Mouse (Mus musculus) lung, adult 2 months (tissue): ENCODE results near the gene Rph3al. TPM values are rescaled to one million over a fixed set of nuclear protein-coding genes. Genes with fewer than 3 reads are reported as not detected.

Experiments
- DNase-seq: peaks from one replicate; pipeline ENCODE4 v3.0.0; 2022
- H3K4me1 ChIP-seq: fragments of 200-500 bp; 2 replicates; pipeline ENCODE4 v1.6.1; 2011; ENCODE audit warnings: low read length; ENCODE audit not compliant: control insufficient read depth, insufficient read depth
- H3K4me3 ChIP-seq: fragments of 200-500 bp; replicated peaks from 2 replicates; pipeline ENCODE3; 2011; ENCODE audit warnings: low read depth, mild to moderate bottlenecking, control low read depth, low read length; ENCODE audit errors: extremely low read depth
- CTCF ChIP-seq: fragments of 200-500 bp; IDR thresholded peaks from 2 replicates; pipeline ENCODE4 v1.5.1; 2011; ENCODE audit warnings: mild to moderate bottlenecking, low read length, control low read depth; ENCODE audit not compliant: insufficient read depth
- POLR2A ChIP-seq: fragments of 200-500 bp; IDR thresholded peaks from 2 replicates; pipeline ENCODE4 v1.6.1; 2011; ENCODE audit warnings: low read depth, mild to moderate bottlenecking, control low read depth, low read length, borderline replicate concordance; ENCODE audit errors: extremely low read depth
- WGBS: fragments of 180-500 bp; shearing (Covaris S2); methylation state at CpG from one replicate; pipeline ENCODE4 v1.1.7; 2018; 5-methylcytosine and 5-hydroxymethylcytosine counted together
- polyA plus RNA-seq: library from polyadenylated mRNA; depleted of rRNA; stranded (reverse); fragments of >200 nt; gene quantifications from 2 replicates; pipeline ENCODE4 v1.2.3, GENCODE M21; 2012

The Rph3al gene
- polyA plus RNA-seq, 1 experiment: 15.5 TPM

- no peak overlapping the region for H3K4me3 ChIP-seq
- 81% methylated on average over 12 of the region's 12 CpGs for WGBS
- DNase-seq: no peak
- TF ChIP-seq POLR2A (no peak), CTCF (no peak)
- no peaks in the 10 kb centered on the region for H3K4me1 ChIP-seq
Measured at GRCm38 (mm10) chr11:75894791-75895420, 43.3 kb downstream of the Rph3al start.

- Histone ChIP-seq H3K4me1 (no peaks in the 10 kb centered on the region), H3K4me3 (no peak overlapping the region)
- DNase-seq: no peak
- TF ChIP-seq CTCF (no peak), POLR2A (no peak)
- 69% methylated on average over 2 of the region's 2 CpGs for WGBS
Measured at GRCm38 (mm10) chr11:75893956-75894355, 44.3 kb downstream of the Rph3al start.

- no peak for DNase-seq
- Histone ChIP-seq H3K4me3 (no peak overlapping the region), H3K4me1 (no peaks in the 10 kb centered on the region)
- TF ChIP-seq POLR2A (no peak), CTCF (no peak)
- whole genome bisulfite sequencing: 92% methylated on average over 3 of the region's 3 CpGs
Measured at GRCm38 (mm10) chr11:75887349-75887748, 50.9 kb downstream of the Rph3al start.

- H3K4me3 ChIP-seq: no peak overlapping the region
- WGBS: 48% methylated on average over 3 of the region's 3 CpGs
- TF ChIP-seq POLR2A: no peak
- TF ChIP-seq CTCF: no peak
- H3K4me1 ChIP-seq: peaks cover 3% of the 10 kb centered on the region; the same call in 1 of the 2 replicates
- DNase-seq: no peak
Measured at GRCm38 (mm10) chr11:75881234-75881633, 57.0 kb downstream of the Rph3al start.

- WGBS: 37% methylated on average over 8 of the region's 8 CpGs
- H3K4me1 ChIP-seq: peaks cover 3% of the 10 kb centered on the region; the same call in 1 of the 2 replicates
- no peak for DNase-seq
- no peak overlapping the region for H3K4me3 ChIP-seq
- no peak for TF ChIP-seq POLR2A
- no peak for TF ChIP-seq CTCF
Measured at GRCm38 (mm10) chr11:75880064-75880463, 58.2 kb downstream of the Rph3al start.

GRCm38 (mm10) chr11:75878460-75878859 lies 59.8 kb downstream of the Rph3al start:
- WGBS: 88% methylated on average over 8 of the region's 8 CpGs
- Histone ChIP-seq H3K4me3 (no peak overlapping the region), H3K4me1 (peaks cover 3% of the 10 kb centered on the region; the same call in 1 of the 2 replicates)
- DNase-seq: no peak
- TF ChIP-seq CTCF (no peak), POLR2A (no peak)

GRCm38 (mm10) chr11:75876043-75876780 lies 62.0 kb downstream of the Rph3al start:
- H3K4me1 ChIP-seq: peaks cover 3% of the 10 kb centered on the region; the same call in 1 of the 2 replicates
- DNase-seq: no peak
- WGBS: 29% methylated on average over 15 of the region's 15 CpGs
- H3K4me3 ChIP-seq: no peak overlapping the region
- TF ChIP-seq POLR2A: no peak
- no peak for TF ChIP-seq CTCF

GRCm38 (mm10) chr11:75871688-75872087 lies 66.5 kb downstream of the Rph3al start:
- H3K4me1 ChIP-seq: peaks cover 4% of the 10 kb centered on the region; the same call in 1 of the 2 replicates
- WGBS: 96% methylated on average over 1 of the region's 1 CpGs
- no peak for DNase-seq
- TF ChIP-seq POLR2A: no peak
- TF ChIP-seq CTCF: no peak
- no peak overlapping the region for H3K4me3 ChIP-seq

GRCm38 (mm10) chr11:75870947-75871346 lies 67.3 kb downstream of the Rph3al start:
- H3K4me1 ChIP-seq: peaks cover 6% of the 10 kb centered on the region
- H3K4me3 ChIP-seq: no peak overlapping the region
- no peak for DNase-seq
- TF ChIP-seq CTCF (no peak), POLR2A (no peak)
- WGBS: 77% methylated on average over 4 of the region's 4 CpGs
